Mouse (Mus musculus) monocyte, adult 59 days (primary cell): ENCODE measurements around the gene Trmt2b. TPM values are rescaled to one million over a fixed set of nuclear protein-coding genes. Genes with fewer than 3 reads are reported as not detected.

Experiments used
- total RNA-seq, 2 experiments: library from RNA; stranded (reverse); gene quantifications; one replicate each; pipeline ENCODE4 v1.2.4; 2023

The Trmt2b gene
- 10 to 100 TPM; 12.2 to 14.0 TPM for total RNA-seq

GRCm38 (mm10) chrX:134276275-134277160 lies at the start of gene Trmt2b:
Trmt2b (minus strand) TSS chrX:134276984.

GRCm38 (mm10) chrX:134307534-134308274 lies 30.9 kb upstream of the Trmt2b start, which contains the start of gene Cenpi:
Cenpi (plus strand) TSS chrX:134308084.

GRCm38 (mm10) chrX:134221856-134222255 lies 54.9 kb downstream of the Trmt2b start, which contains the start of gene Nox1:
Nox1 (minus strand) TSS chrX:134221956.

GRCm38 (mm10) chrX:134187201-134187600 lies 89.6 kb downstream of the Trmt2b start, which contains the start of gene Arl13a:
Arl13a (plus strand) TSS chrX:134187501.

Other genes with a start within 250 kb of the Trmt2b start
- 10 to 100 TPM; 14.0 to 18.9 TPM for gene Cstf2, start 217.8 kb downstream of the Trmt2b start, total RNA-seq
- gene Xkrx, start 114.9 kb downstream of the Trmt2b start, total RNA-seq, result 1 to 10 TPM in 1 of 2 experiments, under 1 TPM in 1; 0.36 to 1.8 TPM
- not detected for gene Arl13a, start 89.5 kb downstream of the Trmt2b start, total RNA-seq
- gene Nox1, start 55.0 kb downstream of the Trmt2b start, total RNA-seq, result 1 to 10 TPM in 1 of 2 experiments, not detected in 1; 1.0 TPM
- gene Tmem35a, start 18.2 kb upstream of the Trmt2b start, total RNA-seq, result not detected
- under 1 TPM; 0.39 to 0.46 TPM for gene Cenpi, start 31.1 kb upstream of the Trmt2b start, total RNA-seq
- gene Drp2, start 127.6 kb upstream of the Trmt2b start, total RNA-seq, result not detected
- not detected for gene Taf7l, start 199.5 kb upstream of the Trmt2b start, total RNA-seq